Mouse (Mus musculus) forebrain, embryonic 12.5 days (tissue): Measurements from ENCODE around the gene Nol9. TPM values are rescaled to one million over a fixed set of nuclear protein-coding genes. Genes with fewer than 3 reads are reported as not detected.
A peak's percentile ranks its signal among the peaks of the same experiment; 100 is the strongest.

Experiments used
- ATAC-seq: fragments of 200-750 bp; cut with Nextera tagmentation; 2 replicates; pipeline ENCODE4 v1.8.0; 2017; ENCODE audit warnings: moderate TSS enrichment; ENCODE audit not compliant: low FRiP score
- H3K27ac ChIP-seq: fragments of 300-500 bp; sonication (generic); 2 replicates; pipeline ENCODE4 v1.5.1; 2016; ENCODE audit warnings: mild to moderate bottlenecking
- H3K27me3 ChIP-seq: fragments of 300-500 bp; sonication (generic); 2 replicates; pipeline ENCODE4 v1.6.1; 2016; ENCODE audit warnings: mild to moderate bottlenecking
- H3K36me3 ChIP-seq: fragments of 300-500 bp; sonication (generic); replicated peaks from 2 replicates; pipeline ENCODE4 v1.6.1; 2016; ENCODE audit warnings: mild to moderate bottlenecking
- H3K4me1 ChIP-seq: fragments of 300-500 bp; sonication (generic); 2 replicates; pipeline ENCODE4 v1.6.1; 2016
- H3K4me2 ChIP-seq: fragments of 300-500 bp; sonication (generic); 2 replicates; pipeline ENCODE4 v1.6.1; 2016; ENCODE audit warnings: mild to moderate bottlenecking, moderate library complexity
- H3K4me3 ChIP-seq: fragments of 300-500 bp; sonication (generic); replicated peaks from 2 replicates; pipeline ENCODE4 v1.5.1; 2016; ENCODE audit warnings: mild to moderate bottlenecking
- H3K9ac ChIP-seq: fragments of 300-500 bp; sonication (generic); 2 replicates; pipeline ENCODE4 v1.6.1; 2016; ENCODE audit warnings: mild to moderate bottlenecking
- H3K9me3 ChIP-seq: fragments of 300-500 bp; sonication (generic); 2 replicates; pipeline ENCODE4 v1.6.1; 2016
- WGBS: fragments of 180-500 bp; shearing (Covaris S2); methylation state at CpG from one replicate; pipeline ENCODE4 v1.1.7; 2016; 5-methylcytosine and 5-hydroxymethylcytosine counted together
- polyA plus RNA-seq: library from polyadenylated mRNA; unstranded; fragments of >200 nt; fragmentation: Nextera tagmentation; extraction: Ambion mirVana; gene quantifications from 2 replicates; pipeline ENCODE4 v1.2.1, GENCODE M21; 2016

The Nol9 gene
- polyA plus RNA-seq, 1 experiment from 2014 or later: 34.1 TPM

GRCm38 (mm10) chr4:152087211-152088081 is 48.3 kb downstream of the Nol9 start:
- no peaks in the 10 kb centered on the region for H3K9me3 ChIP-seq
- 3% methylated on average over 12 of the region's 12 CpGs for WGBS
- H3K4me1 ChIP-seq: peaks cover 28% of the 10 kb centered on the region
- peak; percentile 37; the same call in 1 of the 2 replicates for ATAC-seq
- H3K9ac ChIP-seq: peak overlapping the region; percentile 80
- H3K4me3 ChIP-seq: peak overlapping the region; percentile 73
- H3K27ac ChIP-seq: no peak overlapping the region; the same call in 1 of the 2 replicates
- H3K27me3 ChIP-seq: peaks cover 3% of the 10 kb centered on the region
- peak overlapping the region; percentile 88 for H3K4me2 ChIP-seq
- no peaks in the 10 kb centered on the region for H3K36me3 ChIP-seq

DNA sequence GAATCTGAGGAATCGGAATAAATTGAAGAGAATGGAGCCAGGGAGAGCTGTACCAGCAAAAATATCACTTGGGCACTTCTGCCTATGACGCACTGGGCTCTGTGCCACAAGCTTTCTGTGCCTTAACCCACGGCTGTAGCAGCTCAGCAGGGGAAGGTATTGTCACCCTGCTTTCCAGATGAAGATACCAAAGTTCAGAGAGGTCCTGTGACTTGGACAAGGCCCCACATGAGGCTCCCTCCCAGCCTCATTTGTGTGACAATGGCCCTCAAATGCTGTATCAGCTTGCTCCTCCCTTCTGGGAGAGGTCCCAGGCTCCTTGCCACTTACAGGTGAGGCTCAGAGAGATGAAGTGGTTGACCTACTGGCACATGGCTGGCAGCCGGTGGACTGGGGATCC is 49.0 kb downstream of the Nol9 start:
- Histone ChIP-seq H3K9ac (peak overlapping the region; percentile 80; the same call in 1 of the 2 replicates), H3K4me1 (peaks cover 34% of the 10 kb centered on the region), H3K36me3 (no peaks in the 10 kb centered on the region)

DNA sequence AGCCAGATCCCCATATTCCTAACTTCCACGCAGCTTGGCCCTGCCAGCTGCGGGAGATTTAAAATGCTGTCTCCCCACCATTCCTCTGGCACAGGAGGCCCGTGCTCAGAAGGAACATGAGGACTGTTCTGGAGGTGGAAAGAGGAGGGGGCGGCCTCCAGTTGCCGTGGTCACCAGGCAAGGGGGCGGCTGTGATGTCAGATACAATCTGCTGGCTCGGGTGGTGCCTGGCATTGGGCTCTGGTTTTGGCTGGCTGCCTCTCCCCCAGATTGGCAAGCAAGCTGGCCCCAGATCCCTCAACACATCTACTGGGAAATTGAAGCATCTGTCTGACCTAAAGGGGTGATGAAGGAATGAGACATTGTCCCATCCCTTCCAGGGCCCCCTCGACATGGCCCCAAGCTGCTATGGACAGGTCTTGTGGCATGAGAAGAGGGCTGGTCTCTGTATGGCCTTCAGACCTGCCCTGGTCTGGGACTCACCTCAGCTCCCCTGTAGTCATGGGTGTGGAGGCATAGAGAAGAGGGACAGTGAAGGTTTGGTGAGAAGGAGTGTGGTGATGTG is 49.5 kb downstream of the Nol9 start:
- Histone ChIP-seq H3K9ac (peak overlapping the region; percentile 80; the same call in 1 of the 2 replicates), H3K4me3 (no peak overlapping the region), H3K27me3 (peaks cover 3% of the 10 kb centered on the region), H3K4me1 (peaks cover 37% of the 10 kb centered on the region), H3K4me2 (no peak overlapping the region), H3K9me3 (no peaks in the 10 kb centered on the region), H3K36me3 (no peaks in the 10 kb centered on the region), H3K27ac (no peak overlapping the region)
- ATAC-seq: no peak
- 43% methylated on average over 8 of the region's 8 CpGs for WGBS

More for the DNA sequence above, 49.0 kb downstream of the Nol9 start:
- H3K4me2 ChIP-seq: peak overlapping the region; percentile 88
- peak overlapping the region; percentile 73; the same call in 1 of the 2 replicates for H3K4me3 ChIP-seq
- 31% methylated on average over 4 of the region's 4 CpGs for WGBS
- H3K9me3 ChIP-seq: no peaks in the 10 kb centered on the region
- no peak overlapping the region for H3K27ac ChIP-seq
- no peak for ATAC-seq
- H3K27me3 ChIP-seq: peaks cover 3% of the 10 kb centered on the region

GRCm38 (mm10) chr4:152090191-152090590 is 51.1 kb downstream of the Nol9 start:
- H3K4me1 ChIP-seq: peaks cover 37% of the 10 kb centered on the region
- WGBS: 82% methylated on average over 9 of the region's 9 CpGs
- peaks cover 3% of the 10 kb centered on the region for H3K27me3 ChIP-seq
- no peaks in the 10 kb centered on the region for H3K36me3 ChIP-seq
- no peak overlapping the region for H3K27ac ChIP-seq
- H3K4me2 ChIP-seq: no peak overlapping the region
- H3K9ac ChIP-seq: no peak overlapping the region
- ATAC-seq: no peak
- no peaks in the 10 kb centered on the region for H3K9me3 ChIP-seq
- no peak overlapping the region for H3K4me3 ChIP-seq

- Histone ChIP-seq H3K9me3 (no peaks in the 10 kb centered on the region), H3K9ac (peak overlapping the region; percentile 17; the same call in 1 of the 2 replicates), H3K27me3 (peaks cover 16% of the 10 kb centered on the region), H3K4me3 (no peak overlapping the region), H3K4me1 (peaks cover 39% of the 10 kb centered on the region), H3K4me2 (no peak overlapping the region), H3K27ac (peak overlapping the region; percentile 31; the same call in 1 of the 2 replicates), H3K36me3 (no peaks in the 10 kb centered on the region)
- 73% methylated on average over 8 of the region's 8 CpGs for WGBS
- ATAC-seq: no peak
Observed at GRCm38 (mm10) chr4:152092751-152093293, 53.7 kb downstream of the Nol9 start.

DNA sequence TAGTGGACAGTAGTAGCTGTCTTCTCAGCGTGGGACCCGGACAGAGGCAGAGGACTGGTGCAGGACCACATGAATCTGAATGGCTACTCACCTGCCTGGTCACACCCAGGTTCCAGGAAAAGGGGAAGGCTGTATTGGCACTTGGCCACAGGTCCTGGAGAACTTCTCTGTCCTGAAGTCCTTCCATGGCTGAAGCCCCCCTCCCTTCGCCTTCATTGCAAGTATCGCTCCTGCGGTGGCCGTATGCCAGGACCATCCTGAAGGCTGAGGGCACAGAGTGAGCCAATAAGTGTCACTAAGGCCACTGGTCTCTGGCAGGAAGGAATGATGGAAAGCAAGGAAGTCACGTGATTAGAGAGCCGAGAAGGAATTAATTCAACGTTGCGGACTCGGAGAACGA is 55.1 kb downstream of the Nol9 start:
- 94% methylated on average over 12 of the region's 12 CpGs for WGBS
- H3K27ac ChIP-seq: no peak overlapping the region
- H3K27me3 ChIP-seq: peaks cover 16% of the 10 kb centered on the region
- no peaks in the 10 kb centered on the region for H3K9me3 ChIP-seq
- no peak overlapping the region for H3K4me2 ChIP-seq
- no peak overlapping the region for H3K4me3 ChIP-seq
- H3K36me3 ChIP-seq: no peaks in the 10 kb centered on the region
- H3K9ac ChIP-seq: no peak overlapping the region
- ATAC-seq: no peak
- H3K4me1 ChIP-seq: peaks cover 33% of the 10 kb centered on the region

DNA sequence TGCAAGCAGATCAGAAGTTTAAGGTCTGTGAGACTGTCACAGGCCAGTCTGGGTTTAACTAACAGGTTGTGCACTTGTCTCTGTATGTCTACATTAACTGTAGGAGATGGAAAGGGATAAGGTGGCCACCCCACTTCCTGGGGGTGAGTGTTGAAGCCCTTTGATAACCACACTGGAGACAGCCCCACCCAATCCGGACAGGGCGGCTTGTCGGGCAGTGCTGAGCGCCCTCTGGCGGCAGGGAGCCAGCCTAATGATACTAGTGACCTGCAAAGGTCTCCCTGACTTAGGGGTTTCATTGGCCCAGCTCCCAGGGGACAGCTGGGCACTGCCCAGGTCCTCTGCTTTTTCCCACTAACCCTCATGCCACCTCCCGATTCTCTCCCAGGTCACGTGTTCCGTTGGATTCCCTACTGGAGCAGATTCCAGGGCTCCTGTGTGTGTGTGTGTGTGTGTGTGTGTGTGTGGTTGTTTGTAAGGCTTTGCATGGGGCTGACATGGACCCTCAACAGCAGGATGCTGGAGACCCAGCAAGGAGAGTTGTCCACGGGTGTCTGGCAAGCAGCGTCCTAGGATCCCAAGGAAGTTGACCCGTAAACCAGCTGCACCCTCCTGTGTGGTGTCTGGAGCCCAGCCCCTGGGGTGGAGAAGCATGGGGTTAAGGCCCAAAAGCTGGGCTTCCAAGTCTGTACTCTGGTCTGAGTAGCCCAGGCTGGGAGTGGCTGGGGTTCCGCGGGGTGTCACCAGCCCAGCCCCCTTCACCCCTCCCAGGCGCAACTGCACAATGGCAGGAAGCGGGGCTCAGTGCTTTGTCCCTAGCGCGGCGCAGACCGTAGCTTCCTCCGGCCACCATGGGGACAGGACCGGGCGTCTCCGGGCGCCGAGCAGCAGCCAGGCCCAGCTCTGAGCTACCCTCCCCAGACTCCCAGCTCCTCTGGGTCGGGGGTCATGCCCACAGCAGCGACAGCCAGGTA is 57.1 kb downstream of the Nol9 start:
- Histone ChIP-seq H3K4me1 (peaks cover 33% of the 10 kb centered on the region), H3K27me3 (peaks cover 16% of the 10 kb centered on the region), H3K9me3 (no peaks in the 10 kb centered on the region), H3K27ac (no peak overlapping the region), H3K4me2 (no peak overlapping the region), H3K9ac (no peak overlapping the region), H3K36me3 (no peaks in the 10 kb centered on the region), H3K4me3 (no peak overlapping the region)
- 19% methylated on average over 27 of the region's 27 CpGs for WGBS
- ATAC-seq: 0 out of 2 replicates have a peak, but pooled peaks have one; percentile 14

- peaks cover 33% of the 10 kb centered on the region for H3K4me1 ChIP-seq
- H3K9ac ChIP-seq: no peak overlapping the region
- H3K27ac ChIP-seq: no peak overlapping the region
- no peak overlapping the region for H3K4me2 ChIP-seq
- H3K9me3 ChIP-seq: no peaks in the 10 kb centered on the region
- ATAC-seq: 0 out of 2 replicates have a peak, but pooled peaks have one; percentile 35
- no peaks in the 10 kb centered on the region for H3K36me3 ChIP-seq
- H3K4me3 ChIP-seq: no peak overlapping the region
- WGBS: 40% methylated on average over 6 of the region's 6 CpGs
- peaks cover 16% of the 10 kb centered on the region for H3K27me3 ChIP-seq
Observed at GRCm38 (mm10) chr4:152096927-152097326, 57.8 kb downstream of the Nol9 start.

GRCm38 (mm10) chr4:152097911-152098799 is 59.0 kb downstream of the Nol9 start:
- peaks cover 26% of the 10 kb centered on the region for H3K4me1 ChIP-seq
- no peak overlapping the region for H3K9ac ChIP-seq
- peaks cover 6% of the 10 kb centered on the region for H3K36me3 ChIP-seq
- H3K27ac ChIP-seq: no peak overlapping the region
- WGBS: 17% methylated on average over 11 of the region's 11 CpGs
- H3K27me3 ChIP-seq: peaks cover 16% of the 10 kb centered on the region
- no peaks in the 10 kb centered on the region for H3K9me3 ChIP-seq
- no peak overlapping the region for H3K4me3 ChIP-seq
- no peak for ATAC-seq
- H3K4me2 ChIP-seq: no peak overlapping the region

DNA sequence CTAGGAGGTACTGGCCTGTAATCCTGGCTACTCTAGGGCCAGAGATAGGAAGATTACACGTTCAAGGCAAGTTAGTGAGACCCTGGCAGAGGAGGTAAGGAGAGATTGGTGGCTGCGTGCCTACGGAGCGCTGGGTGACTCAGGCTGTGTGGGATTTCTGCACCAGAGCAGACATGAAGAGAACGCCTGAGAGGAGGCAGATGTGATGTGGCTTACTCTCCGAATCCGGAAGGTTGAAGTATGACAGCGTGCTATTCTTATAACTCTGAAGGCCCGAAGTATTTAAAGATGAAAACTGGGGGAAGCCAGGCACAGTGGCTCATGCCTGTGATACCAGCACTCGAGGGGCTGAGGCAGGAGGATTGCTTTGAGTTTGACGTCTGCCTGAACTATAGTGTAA is 61.4 kb downstream of the Nol9 start:
- H3K4me1 ChIP-seq: peaks cover 24% of the 10 kb centered on the region
- no peak overlapping the region for H3K4me3 ChIP-seq
- H3K36me3 ChIP-seq: peaks cover 13% of the 10 kb centered on the region
- H3K9ac ChIP-seq: no peak overlapping the region
- H3K4me2 ChIP-seq: no peak overlapping the region
- peaks cover 16% of the 10 kb centered on the region for H3K27me3 ChIP-seq
- WGBS: 81% methylated on average over 11 of the region's 11 CpGs
- no peaks in the 10 kb centered on the region for H3K9me3 ChIP-seq
- ATAC-seq: no peak
- no peak overlapping the region for H3K27ac ChIP-seq
